Mouse (Mus musculus) ES-E14 (cell line): ENCODE results near the gene Elmo3. TPM values are rescaled to one million over a fixed set of nuclear protein-coding genes. Genes with fewer than 3 reads are reported as not detected.

Experiments
- DNase-seq: peaks from one replicate; pipeline ENCODE4 v3.0.0-alpha.2; 2013; ENCODE audit warnings: low read depth, low spot score
- H3K27ac ChIP-seq: 2 replicates; pipeline ENCODE4 v1.5.1; 2012; ENCODE audit warnings: low read depth, mild to moderate bottlenecking, low read length, moderate library complexity, mixed read lengths; ENCODE audit not compliant: poor library complexity, insufficient read depth, severe bottlenecking
- H3K36me3 ChIP-seq: 2 replicates; pipeline ENCODE4 v1.6.1; 2012; ENCODE audit warnings: mild to moderate bottlenecking, low read length, moderate library complexity, mixed read lengths; ENCODE audit not compliant: control insufficient read depth, poor library complexity, insufficient read depth, severe bottlenecking
- H3K4me1 ChIP-seq, 2 experiments: fragments of 150-350 bp in 1 of 2; sonication (generic) in 1 of 2; 2 replicates each; pipeline ENCODE4 v1.6.1; 2012; ENCODE audit warnings: low read length in 2 of 2, mild to moderate bottlenecking in 1 of 2, mixed read lengths in 1 of 2; ENCODE audit not compliant: control insufficient read depth in 2 of 2, insufficient read depth in 2 of 2, poor library complexity in 1 of 2
- H3K4me3 ChIP-seq, 2 experiments: fragments of 150-350 bp in 1 of 2; sonication (generic) in 1 of 2; 2 replicates each; pipeline ENCODE4 v1.5.1; 2012; ENCODE audit warnings: low read length in 2 of 2, low read depth in 1 of 2, mild to moderate bottlenecking in 1 of 2, mixed read lengths in 1 of 2; ENCODE audit not compliant: insufficient read depth in 1 of 2, poor library complexity in 1 of 2, severe bottlenecking in 1 of 2
- H3K9ac ChIP-seq: 2 replicates; pipeline ENCODE4 v1.6.1; 2012; ENCODE audit warnings: low read depth, mild to moderate bottlenecking, low read length, mixed read lengths; ENCODE audit not compliant: poor library complexity, insufficient read depth, severe bottlenecking
- H3K9me3 ChIP-seq: fragments of 150-350 bp; sonication (generic); 2 replicates; pipeline ENCODE4 v1.6.1; 2012; ENCODE audit warnings: low read depth, mild to moderate bottlenecking, low read length; ENCODE audit not compliant: control insufficient read depth, insufficient read depth
- CHD2 ChIP-seq: IDR thresholded peaks from 2 replicates; pipeline ENCODE4 v1.6.1; 2014; ENCODE audit warnings: mild to moderate bottlenecking, low read depth, low read length, inconsistent platforms
- HCFC1 ChIP-seq: IDR thresholded peaks from 2 replicates; pipeline ENCODE4 v1.6.1; 2012; ENCODE audit warnings: low read length, inconsistent platforms, borderline replicate concordance; ENCODE audit not compliant: insufficient read depth
- MAFK ChIP-seq: IDR thresholded peaks from 2 replicates; pipeline ENCODE4 v1.6.1; 2014; ENCODE audit warnings: mild to moderate bottlenecking, low read depth, low read length, inconsistent platforms; ENCODE audit not compliant: insufficient read depth
- ZC3H11A ChIP-seq: IDR thresholded peaks from 2 replicates; pipeline ENCODE4 v1.6.1; 2012; ENCODE audit warnings: low read depth, mild to moderate bottlenecking, inconsistent platforms, low read length, borderline replicate concordance
- ZNF384 ChIP-seq: IDR thresholded peaks from 2 replicates; pipeline ENCODE4 v1.6.1; 2012; ENCODE audit warnings: low read depth, low read length, inconsistent platforms
- in situ Hi-C, 2 experiments: fragments of 600-800 bp; cut with MboI; formaldehyde crosslinking; loops; one replicate each; pipeline ENCODE4 v1.15.1; 2025; ENCODE audit warnings: low sequenced_read_pairs in 2 of 2, inconsistent platforms in 1 of 2; ENCODE audit not compliant: unreplicated experiment in 2 of 2
- total RNA-seq: library from RNA; depleted of rRNA; stranded (reverse); fragments of 300-350 nt; gene quantifications from 2 replicates; pipeline ENCODE4 v1.2.3, GENCODE M21; 2012

Elmo3 gene
- total RNA-seq, 1 experiment = 3.5 TPM

DNA sequence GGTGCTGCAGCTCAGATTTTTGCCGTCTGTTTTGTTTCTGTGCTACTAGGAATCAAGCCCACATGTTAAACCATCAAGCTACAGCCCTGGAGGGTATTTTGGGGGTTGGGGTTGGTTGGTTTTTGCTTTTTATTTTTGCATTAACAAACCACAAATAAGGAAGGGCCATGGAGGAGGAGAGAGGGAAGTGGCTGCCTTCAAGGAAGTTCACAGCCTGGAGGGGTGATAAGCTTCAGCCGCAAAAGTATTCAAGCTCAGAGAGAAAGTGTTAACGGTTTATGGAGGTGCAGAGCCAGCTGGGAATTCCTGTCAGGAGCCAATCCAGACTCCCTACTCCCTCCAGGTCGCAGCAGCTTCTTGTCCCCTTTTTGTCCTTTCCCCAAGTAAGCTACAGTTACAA lies 33.6 kb downstream of the Elmo3 start:
- no peak for DNase-seq
- in situ Hi-C loops = no loop called here
- no peak overlapping the region for H3K9ac ChIP-seq

DNA sequence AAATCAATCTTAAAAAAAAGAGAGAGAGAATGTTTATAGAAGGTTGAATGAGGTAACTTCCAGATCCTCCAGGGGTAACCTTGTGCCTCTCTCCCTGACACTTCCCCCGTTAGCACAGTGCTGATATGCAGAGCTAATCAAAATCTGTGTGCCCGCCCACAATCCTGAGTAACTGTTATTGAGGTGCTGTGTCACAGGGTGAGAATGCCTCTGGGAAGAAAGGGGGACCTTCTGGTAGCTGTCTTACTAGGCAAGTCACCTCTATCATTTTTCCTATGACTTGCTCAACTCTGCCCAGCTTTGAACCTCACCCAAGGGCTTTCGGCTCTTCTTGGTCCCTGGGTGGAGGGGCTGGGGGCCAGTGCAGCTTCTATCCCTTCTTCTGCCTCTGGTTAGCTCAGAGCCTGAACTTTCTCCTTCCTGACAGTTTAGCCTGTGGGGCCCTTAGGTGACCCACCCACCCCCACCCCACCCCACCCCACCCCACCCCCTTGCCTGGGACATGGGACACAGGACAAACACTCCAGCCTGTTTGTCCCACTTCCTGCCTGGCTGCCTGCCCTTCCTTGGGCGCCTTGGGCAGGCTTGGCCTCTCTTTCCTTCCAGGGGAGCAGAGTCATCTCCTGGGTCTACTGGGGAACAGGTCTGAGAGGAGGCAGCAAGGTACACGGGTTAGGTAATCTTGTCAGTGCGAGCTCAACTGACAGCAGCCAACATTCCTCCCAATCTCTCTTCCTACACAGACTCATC lies 34.7 kb downstream of the Elmo3 start:
- H3K27ac ChIP-seq = no peak overlapping the region
- H3K36me3 ChIP-seq = 0 out of 2 replicates have a peak, but pooled peaks cover 2% of the 10 kb centered on the region
- H3K9ac ChIP-seq = no peak overlapping the region
- DNase-seq = no peak
- TF ChIP-seq CHD2 (no peak), HCFC1 (no peak), ZC3H11A (no peak), MAFK (no peak), ZNF384 (no peak)
- H3K9me3 ChIP-seq = no peaks in the 10 kb centered on the region
- in situ Hi-C loops = no loop called here
- H3K4me1 ChIP-seq = peaks cover 0 to 11% of the 10 kb centered on the region in 2 experiments; a peak in 2 of 4 replicates
- H3K4me3 ChIP-seq = no peak overlapping the region

More for the DNA sequence above, 33.6 kb downstream of the Elmo3 start:
- Histone ChIP-seq H3K9me3 (no peaks in the 10 kb centered on the region), H3K36me3 (0 out of 2 replicates have a peak, but pooled peaks cover 2% of the 10 kb centered on the region), H3K27ac (no peak overlapping the region), H3K4me3 (no peak overlapping the region), H3K4me1 (peaks cover 0 to 11% of the 10 kb centered on the region in 2 experiments; a peak in 2 of 4 replicates)
- no peak for TF ChIP-seq ZNF384
- TF ChIP-seq CHD2 = no peak
- no peak for TF ChIP-seq MAFK
- no peak for TF ChIP-seq HCFC1
- TF ChIP-seq ZC3H11A = no peak

DNA sequence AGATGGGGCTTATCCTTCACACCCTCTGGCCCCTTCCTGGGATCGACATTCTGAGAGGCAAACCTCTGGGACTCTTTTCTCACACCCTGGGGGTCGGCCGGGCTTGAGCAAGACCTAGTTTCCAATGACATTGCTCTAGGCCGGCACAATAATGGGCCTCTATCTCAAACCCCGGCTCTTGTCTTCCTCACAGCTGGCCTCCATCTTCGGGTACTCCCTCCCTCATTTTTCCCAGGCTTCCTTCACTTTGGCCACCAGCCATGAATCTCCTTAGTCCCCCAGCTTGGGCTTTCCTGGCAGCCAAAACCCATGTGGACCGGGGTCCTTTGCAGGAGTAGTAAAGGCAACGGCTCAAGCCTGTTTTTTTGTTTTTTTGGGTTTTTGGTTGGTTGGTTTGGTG lies 36.0 kb downstream of the Elmo3 start:
- no peak overlapping the region for H3K27ac ChIP-seq
- no peaks in the 10 kb centered on the region for H3K9me3 ChIP-seq
- TF ChIP-seq CHD2 = no peak
- H3K9ac ChIP-seq = no peak overlapping the region
- DNase-seq = no peak
- H3K4me1 ChIP-seq = peaks cover 0 to 18% of the 10 kb centered on the region in 2 experiments; a peak in 2 of 4 replicates
- no peak overlapping the region for H3K4me3 ChIP-seq
- in situ Hi-C loops = no loop called here
- H3K36me3 ChIP-seq = no peaks in the 10 kb centered on the region

DNA sequence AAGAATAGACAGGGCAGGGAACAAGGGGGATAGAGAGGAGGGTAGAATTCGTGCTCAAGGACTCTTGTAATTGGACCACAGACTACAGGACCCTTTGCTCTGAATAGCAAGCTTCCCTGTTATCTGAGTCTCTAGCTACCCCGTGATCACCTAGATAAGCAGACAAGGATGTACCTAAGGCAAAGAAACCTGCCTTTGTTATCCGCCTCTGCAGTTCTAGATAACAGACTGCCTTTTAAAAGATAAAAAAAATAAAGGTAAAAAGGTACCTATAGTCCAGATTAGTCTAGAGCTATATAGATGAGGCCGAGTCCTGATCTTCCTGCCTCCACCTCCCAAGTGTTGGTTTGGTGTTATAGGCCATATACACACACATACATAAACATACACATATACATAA lies 37.4 kb downstream of the Elmo3 start:
- Histone ChIP-seq H3K27ac (no peak overlapping the region), H3K4me3 (no peak overlapping the region), H3K4me1 (peaks cover 0 to 12% of the 10 kb centered on the region in 2 experiments; a peak in 2 of 4 replicates), H3K9me3 (no peaks in the 10 kb centered on the region), H3K9ac (no peak overlapping the region), H3K36me3 (no peaks in the 10 kb centered on the region)
- no peak for DNase-seq
- no peak for TF ChIP-seq ZC3H11A
- TF ChIP-seq ZNF384 = no peak
- no peak for TF ChIP-seq MAFK
- in situ Hi-C loops = no loop called here
